Mouse (Mus musculus) left cerebral cortex, postnatal 25 days (tissue): Measurements from ENCODE around the gene Cntn4. TPM values are rescaled to one million over a fixed set of nuclear protein-coding genes. Genes with fewer than 3 reads are reported as not detected.

Source experiments
- DNase-seq, 2 experiments: peaks; one replicate each; pipeline ENCODE4 v3.0.0; 2022; ENCODE audit warnings: low spot score in 2 of 2, mixed read lengths in 1 of 2
- intact Hi-C: fragments of 180-260 bp; cut with DNase I; formaldehyde crosslinking; loops from one replicate; pipeline ENCODE4 v1.15.1; 2025
- total RNA-seq, 2 experiments: library from RNA; stranded (reverse); gene quantifications; 2 replicates each; pipeline ENCODE4 v1.2.3; 2021

Gene Cntn4
- 10 to 100 TPM; 48.1 to 59.1 TPM for total RNA-seq

DNA sequence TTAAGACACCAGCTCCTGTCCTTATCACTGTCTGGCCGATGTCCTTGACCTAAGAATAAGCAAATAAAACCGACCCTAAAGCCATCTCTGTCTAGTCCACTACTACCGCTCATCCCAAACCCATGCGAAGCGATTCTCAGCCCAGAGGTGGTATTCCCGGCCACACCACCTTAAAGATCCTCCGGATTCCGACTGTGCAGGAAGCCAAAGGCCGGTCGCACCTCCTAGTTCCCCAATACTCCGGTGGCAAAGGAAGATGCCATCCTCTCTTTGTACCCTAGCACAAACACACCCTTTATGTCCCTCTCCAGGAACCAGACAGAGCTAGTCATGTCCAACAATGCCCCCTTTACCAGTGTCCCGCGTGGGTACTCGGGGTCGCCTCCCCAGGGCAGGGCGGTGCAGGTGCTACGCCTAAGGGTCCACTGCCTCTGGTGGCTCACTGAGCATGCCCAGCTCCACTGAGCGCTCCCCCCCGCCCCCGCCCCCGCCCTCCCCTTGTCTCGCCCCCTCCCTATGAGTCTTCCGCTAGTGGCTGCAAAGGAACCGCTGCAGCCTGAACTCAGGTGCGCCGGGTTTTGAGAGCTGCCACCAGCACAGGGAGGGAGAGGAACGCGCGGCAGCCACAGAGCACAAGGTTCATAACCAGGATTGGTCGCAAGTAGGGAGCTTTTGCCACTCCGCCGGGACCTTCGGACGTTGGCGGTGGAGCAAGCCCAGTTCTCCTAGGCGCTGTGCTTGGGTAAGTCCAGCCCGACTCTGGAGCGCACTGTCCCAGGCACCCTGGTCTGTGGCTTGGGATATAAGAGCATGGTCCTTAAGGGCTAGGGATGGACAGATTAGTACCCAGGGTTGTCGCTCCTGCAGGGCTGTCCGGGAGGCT, at the start of gene Cntn4:
Gene Cntn4, plus strand, starts transcription at position 512 of the 883 bp plus-strand sequence.
- intact Hi-C loops, result loop anchor here (10.0 kb wide), 3 partner anchors 193 to 1203 kb away; no protein-coding TSS in a partner anchor
- DNase-seq, result peak; percentile 70 to 84

DNA sequence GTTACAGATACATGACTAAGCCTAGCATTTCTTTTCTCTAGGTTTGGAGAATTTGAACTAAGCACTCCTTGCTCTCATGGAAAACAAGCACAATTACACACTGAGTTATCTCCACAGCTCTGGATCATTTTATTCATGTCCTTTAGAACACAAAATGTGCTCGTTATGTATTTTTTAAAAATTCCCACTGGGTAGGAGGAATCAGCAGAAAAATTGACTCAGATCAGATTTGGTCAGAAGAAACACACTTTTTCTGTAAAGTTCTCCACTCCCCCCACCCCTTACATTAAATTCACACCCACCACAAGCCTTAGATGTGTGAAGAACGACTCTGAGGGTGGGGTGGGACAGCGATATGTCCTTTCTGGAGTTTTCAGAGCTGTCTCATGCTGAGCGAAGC, 3.2 kb upstream of the Cntn4 start:
- DNase-seq, result peak in 1 of 2 experiments; percentile 44
- intact Hi-C loops, result loop anchor here (10.0 kb wide), 3 partner anchors 189 to 1199 kb away; no protein-coding TSS in a partner anchor

DNA sequence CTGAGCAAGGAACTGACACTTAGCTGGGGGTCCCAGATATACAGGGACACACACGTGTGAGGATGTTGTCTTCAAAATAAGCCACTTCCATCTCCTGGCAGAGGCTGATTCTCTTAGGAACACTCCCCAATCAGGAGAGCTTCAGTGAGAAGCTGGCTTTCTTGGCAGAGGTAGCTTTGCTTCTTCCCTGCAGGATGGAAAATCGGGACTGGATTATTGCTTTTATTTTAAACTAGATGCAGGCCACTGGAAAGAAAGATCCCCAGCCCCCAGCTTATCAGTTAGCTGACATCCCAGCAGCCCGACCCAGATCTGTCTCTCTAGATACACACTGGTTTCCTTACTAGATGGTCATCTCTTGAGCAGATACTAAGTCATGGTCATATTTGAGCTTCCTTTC, 2.4 kb upstream of the Cntn4 start:
- peak; percentile 53 to 79 for DNase-seq
- intact Hi-C loops, result loop anchor here (10.0 kb wide), 3 partner anchors 190 to 1200 kb away; no protein-coding TSS in a partner anchor

DNA sequence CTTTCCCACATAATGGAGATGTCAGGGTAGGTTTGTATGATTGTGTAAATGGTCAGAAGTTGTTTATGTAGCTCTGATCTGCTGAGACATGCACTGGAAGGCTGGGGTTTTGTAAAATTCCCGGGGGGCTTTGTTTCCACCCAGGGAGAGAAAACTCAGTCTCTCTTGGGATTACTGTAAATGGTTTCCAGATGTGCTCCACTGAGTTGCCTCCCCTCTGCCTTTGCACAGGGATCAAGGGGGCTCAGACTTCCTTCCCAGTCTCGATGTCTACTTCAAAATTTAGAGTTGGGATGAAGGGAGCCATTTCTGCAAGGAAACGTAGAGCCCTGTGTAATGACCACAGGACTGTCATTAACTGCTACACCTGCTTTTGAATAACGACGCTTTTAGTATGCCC, 823 bp upstream of the Cntn4 start:
- intact Hi-C loops, result loop anchor here (10.0 kb wide), 3 partner anchors 192 to 1202 kb away; no protein-coding TSS in a partner anchor
- no peak for DNase-seq

DNA sequence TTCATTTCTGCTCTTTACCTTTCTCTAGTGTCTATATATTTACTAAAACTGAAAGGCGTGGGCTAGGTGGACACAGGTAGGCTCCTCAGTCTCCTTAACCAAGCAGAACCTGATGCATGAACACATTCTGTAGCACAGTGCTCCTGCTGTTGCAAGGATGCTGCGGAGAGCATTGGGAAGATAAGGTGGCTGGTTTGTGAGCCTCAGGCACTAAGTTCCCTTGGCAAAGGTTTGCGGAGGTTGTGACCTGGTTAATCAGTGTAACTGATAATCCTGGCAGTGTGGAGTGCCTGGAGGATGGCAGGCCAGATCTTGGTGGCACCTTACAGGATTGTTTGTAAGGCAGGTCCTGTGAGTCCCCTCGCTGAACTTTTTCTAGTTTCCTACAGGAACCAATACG, 1.3 kb downstream of the Cntn4 start:
- peak in 1 of 2 experiments; percentile 36 for DNase-seq
- intact Hi-C loops, result loop anchor here (10.0 kb wide), 3 partner anchors 194 to 1204 kb away; no protein-coding TSS in a partner anchor

DNA sequence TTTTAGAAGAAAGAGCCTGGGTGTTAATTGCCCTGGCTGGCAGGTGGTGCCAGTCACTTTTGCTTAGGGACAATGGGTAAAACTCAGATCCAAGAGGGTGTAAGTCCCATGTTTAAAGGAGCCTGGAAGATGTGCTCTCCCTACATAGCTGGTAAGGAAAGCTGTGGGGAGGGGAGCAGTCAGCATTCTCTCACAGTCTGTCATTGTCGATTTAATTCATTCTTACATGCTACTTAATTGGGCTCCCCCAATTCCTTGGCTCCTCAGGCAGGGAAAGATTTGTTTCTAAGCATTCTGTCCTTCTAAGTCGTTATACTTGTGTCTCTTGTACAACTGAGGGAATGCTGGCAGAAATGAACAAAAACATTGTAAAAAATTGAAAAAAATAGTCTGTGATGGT, 4.0 kb downstream of the Cntn4 start:
- intact Hi-C loops, result no loop called here

DNA sequence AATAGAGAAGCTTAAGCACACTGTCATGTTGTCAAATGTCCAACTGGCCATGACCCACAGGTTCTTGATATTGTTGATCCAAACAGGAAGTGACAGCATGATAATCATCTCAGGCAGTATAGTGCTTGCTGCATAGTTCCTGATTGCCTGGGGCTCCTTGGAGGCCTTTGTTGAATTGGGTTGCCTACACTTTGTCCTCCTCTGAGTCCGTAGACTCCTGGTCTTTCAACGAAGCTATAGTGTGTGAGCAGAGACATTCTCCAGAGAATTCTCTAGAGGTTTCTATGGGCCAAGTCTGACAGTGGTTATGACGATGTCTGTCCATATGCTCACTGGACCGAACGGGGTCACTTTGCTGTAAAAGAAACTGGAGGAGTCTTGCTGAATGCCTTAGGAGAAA, 5.8 kb downstream of the Cntn4 start:
- no peak for DNase-seq
- intact Hi-C loops, result no loop called here

More for the DNA sequence above, 4.0 kb downstream of the Cntn4 start:
- no peak for DNase-seq

DNA sequence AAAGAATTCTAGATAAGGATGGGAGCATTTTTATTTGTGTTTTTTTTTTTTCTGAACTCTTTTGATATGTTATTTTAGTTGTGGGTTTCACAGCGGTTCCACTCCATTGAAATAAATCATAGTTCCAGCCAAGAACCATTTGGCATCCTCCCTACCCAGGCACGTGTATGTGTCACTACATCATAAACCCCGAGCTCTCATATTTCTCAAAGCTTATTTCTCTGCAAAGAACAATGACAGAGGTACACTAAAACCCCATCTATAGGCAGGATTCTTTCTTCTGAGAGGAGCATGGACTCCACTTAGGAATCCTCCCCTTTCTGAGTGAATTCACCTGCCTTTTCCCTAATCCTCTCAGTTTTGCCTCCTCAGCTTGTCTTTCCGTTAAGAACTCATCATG, 6.7 kb downstream of the Cntn4 start:
- intact Hi-C loops, result no loop called here
- no peak for DNase-seq

DNA sequence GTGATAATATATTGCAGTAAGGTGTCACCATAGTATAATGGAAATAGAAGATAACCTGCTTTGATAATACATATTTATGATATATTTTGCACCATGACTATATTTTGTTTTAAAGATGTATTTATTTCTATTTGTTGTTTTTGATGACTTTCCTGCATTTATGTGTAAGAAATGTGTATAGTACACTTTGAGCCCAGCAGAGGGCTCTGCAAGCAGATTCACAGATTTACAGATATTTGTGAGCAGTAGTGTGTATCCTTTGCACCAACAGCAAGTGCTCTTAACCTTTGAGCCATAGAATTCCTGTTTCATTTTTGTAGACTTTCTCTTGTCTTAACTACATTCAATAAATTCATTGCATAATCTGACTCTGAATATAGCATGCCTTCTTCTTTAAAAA, 10.7 kb downstream of the Cntn4 start:
- intact Hi-C loops, result no loop called here
- DNase-seq, result no peak

DNA sequence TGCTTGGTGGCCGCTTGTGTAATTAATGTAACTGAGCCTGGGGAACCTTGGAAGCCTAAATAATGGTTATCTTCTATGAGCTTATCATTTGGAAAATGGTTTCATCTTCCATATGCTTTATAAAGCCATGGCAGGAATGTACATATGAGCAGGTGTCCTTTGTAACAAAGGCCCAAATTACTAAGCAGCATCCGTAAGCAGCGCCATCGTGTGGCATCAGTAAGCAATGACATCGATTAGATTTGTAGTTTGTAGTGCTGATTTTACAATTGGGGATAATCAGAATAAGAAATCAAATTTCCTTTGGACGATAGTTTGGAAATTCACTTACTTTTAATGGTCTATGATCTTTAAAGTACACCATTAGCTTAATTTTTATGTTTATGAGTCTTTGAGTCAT, 64.6 kb downstream of the Cntn4 start:
- intact Hi-C loops, result no loop called here
- no peak for DNase-seq

DNA sequence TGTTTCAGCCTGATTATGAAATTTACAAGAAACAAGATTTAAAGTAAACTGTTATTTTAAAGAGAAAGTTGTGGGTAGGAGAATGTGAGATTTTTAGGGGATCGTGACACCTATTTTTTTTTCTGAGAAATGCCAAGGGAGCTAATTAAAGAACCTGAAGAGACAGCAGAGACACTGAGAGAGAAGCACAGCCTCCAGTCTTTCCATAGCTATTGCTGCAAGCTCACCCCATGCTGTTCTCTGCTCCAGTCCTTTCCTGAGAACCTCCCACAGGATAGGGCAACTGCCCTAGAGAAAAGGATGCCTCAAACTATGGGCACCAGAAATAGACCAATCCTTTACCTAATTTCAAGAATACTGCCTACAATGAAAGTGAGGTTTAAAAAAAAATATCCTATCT, 103.2 kb downstream of the Cntn4 start:
- intact Hi-C loops, result no loop called here
- peak in 1 of 2 experiments; percentile 51 for DNase-seq

DNA sequence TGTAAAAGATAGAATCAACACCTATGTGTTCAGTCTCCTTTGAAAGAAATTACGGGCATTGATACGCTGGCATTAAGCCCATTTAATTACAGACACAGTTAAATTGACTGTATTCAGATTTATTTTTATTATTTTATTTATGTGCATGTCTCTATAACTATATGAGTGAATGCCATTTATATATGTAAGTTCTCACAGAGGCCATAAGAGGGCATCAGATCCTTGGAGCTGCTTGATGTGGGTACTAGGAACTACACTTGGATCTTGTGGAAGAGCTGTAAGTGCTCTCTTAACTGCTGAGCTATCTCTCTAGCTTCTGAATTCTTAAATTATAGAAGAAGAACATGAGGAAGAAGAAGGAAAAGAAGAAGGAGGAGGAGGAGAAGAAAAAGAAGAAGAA, 111.0 kb downstream of the Cntn4 start:
- intact Hi-C loops, result no loop called here
- DNase-seq, result no peak

DNA sequence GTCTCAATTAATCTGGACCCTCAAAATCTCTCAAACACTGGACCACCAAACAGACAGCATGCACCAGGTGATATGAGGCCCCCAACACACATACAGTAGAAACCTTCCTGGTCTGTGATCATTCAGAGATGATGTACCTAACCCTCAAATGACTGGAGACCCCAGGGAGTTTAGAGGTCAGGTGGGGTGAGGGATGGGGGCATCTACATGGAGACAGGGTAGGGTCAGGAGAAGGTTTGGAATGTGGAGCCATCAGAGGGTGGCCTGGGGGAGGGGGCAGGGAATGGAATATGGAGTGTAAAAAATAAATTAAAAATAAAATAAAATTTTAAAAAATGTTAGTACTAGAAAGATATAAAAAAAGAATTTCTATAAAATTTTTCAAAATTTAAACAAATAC, 157.6 kb downstream of the Cntn4 start:
- no peak for DNase-seq
- intact Hi-C loops, result no loop called here

DNA sequence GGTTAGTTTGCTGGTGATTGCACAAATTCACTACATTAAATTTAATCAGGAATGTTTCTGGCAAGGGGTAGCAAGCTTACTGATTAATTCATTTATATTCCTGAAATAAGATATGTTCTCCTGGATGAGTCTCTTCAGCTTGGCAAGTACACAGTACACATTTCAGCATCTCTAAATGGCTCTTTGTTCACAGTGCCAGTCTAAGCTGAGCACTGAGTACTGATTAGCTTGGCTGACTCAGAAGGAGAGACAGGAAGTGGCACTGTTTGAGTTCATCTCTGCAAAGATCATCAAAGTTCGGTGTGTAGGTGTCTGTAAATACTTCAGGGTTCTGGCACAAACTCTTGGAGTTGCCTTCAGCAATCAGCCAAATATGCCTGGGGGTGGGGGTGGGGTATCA, 169.8 kb downstream of the Cntn4 start:
- intact Hi-C loops, result no loop called here
- DNase-seq, result peak; percentile 24 to 65

DNA sequence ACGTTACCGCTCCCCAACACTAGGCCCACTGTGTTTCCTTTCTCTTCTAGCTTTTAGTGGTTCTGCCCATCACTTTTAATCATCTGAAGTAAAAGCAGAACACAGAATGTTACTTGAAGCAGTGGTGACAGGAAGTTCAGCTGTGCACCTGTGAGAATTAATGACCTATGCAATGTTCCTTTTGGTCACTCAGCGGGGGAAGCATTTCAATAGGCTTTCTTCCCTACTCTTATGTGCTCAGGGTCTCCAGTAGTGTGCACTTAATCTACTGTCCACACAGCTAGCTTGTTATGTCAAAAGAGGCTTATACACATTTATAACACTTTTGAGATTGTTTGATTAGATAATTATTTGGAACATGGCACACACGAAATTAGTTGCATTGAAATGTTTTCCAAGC, 215.4 kb downstream of the Cntn4 start:
- intact Hi-C loops, result no loop called here

DNA sequence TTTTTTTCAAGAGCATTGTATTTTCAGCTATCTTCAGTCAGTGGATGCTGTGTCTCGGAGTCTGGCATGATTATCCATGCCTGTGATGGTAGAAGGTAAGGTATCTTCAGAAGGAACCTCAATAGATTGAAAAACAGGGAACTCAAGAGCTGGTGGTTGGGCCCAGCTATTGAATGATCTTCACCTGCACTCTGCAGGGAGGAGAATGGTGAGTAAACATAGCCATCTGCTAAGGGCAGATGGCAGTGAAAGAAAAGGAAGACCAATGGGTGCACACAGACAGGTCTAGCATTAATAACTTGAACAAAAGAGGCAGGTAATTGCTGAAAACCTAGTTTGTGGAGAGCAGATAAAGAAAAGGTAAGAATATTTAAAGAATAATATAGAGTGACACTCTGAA, 261.0 kb downstream of the Cntn4 start:
- intact Hi-C loops, result no loop called here
- no peak for DNase-seq

More for the DNA sequence above, 215.4 kb downstream of the Cntn4 start:
- no peak for DNase-seq

DNA sequence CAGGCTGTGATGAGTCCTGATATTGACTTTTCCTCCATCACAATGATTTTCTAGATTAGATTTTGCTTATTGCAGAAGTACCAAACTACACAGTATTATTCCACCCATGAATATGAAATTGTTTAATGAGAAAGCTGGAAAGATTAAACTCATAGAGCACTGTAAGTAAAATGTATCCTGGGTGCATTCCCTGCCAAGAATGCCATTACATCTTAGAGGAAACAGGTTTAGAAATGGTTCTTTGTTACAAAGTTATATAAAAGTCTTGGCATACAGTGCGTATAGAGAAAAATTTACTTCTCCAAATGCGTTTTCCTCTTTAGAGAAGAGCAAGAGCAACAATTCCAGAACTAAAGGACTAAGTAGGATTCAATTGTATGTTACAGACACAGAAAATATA, 261.8 kb downstream of the Cntn4 start:
- peak in 1 of 2 experiments; percentile 38 for DNase-seq
- intact Hi-C loops, result no loop called here

DNA sequence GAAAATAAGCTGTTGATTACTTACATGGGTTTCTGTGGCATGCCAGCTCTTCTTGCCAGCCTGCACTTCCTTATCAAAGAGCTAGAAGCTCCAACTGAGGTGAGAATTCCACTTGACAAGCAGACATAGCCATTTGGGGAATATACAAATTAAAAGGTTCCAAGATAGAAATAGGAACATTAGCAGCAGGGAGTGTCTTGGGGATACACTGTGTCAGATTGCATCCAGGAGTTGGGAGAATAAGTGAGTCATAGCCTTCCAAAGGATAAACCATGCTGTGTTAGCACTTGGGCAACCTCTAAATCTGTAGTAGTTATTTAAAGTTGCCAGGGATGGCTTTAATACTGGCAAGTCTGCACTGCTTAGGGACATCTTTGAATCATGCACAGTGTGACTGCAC, 263.1 kb downstream of the Cntn4 start:
- intact Hi-C loops, result no loop called here
- peak; percentile 14 to 79 for DNase-seq

DNA sequence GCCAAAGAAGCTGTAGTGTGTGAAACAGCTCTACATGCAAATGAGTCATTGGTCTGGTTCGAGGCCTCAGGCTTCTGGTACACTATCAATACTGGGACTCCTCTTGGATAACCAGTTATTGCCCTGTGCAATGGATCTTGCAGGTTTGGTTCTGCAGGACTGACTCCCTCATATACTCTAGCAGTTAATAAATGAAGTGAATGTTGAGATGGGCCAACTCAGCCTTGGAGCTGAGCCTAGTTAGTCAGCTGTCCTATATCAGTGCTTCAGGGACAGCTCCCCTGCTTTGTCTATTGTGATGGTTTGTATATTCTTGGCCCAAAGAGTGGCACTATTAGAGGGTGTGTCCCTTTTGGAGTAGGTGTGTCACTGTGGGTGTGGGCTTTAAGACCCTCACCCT, 314.0 kb downstream of the Cntn4 start:
- intact Hi-C loops, result no loop called here
- DNase-seq, result no peak

DNA sequence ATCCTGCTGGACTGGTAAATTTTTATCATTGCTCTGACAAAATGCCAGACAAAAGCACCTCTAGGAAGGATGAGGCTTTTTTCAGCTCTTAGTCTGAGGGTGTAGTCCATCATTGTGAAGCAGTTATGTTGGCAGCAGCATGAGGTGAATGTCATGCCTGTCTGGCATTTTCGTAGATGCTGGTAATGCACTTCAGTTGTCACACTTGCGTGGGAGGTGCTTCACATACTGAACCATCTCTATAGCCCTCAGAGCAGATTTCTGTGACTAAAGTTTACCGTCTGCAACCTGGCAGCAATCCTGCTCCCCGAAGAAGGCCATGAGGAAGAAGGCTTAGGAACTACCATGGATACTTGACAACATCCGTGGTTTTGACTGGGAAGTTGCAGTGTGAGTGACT, 335.6 kb downstream of the Cntn4 start:
- DNase-seq, result peak; percentile 11 to 38
- intact Hi-C loops, result no loop called here

DNA sequence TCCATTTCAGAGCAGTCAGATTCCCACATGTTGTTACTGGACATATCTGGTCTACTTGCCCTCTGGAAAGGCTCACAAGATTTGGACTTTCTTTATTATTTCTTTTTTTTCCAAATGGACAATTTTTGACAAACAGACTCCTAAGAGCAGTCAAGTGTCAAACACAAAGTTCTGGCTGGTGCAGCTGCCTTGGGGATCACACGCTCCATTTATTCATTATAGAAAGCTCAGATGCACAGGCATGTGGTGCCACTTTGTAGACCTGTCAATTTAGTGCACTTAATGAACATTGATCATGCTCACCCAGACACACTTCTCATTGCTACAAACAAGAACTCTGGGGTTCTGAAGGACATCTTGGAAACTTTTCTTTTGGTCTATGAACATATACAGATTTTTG, 337.7 kb downstream of the Cntn4 start:
- intact Hi-C loops, result no loop called here
- DNase-seq, result no peak
